Mouse (Mus musculus): Measurements from ENCODE around the gene Hoxb5.

DNA sequence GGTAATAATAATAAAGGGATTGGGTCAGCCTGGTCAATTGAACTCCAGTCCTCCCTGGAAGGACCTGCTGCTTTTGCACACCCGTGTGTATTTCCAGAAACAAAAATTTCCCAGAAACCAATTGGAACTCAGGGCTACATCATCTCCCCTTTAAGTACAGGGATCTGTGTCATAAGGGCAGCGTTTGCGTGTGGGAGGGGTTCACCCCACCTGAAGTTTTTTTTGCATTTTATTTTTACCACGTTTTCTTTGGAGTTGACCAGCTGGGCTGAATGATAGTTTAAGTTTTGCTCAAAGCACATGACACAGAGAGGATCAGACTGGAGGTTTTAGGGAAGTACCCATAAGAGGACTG lies 39.4 kb downstream of the Hoxb5 start:
- TF ChIP-seq CTCF (IDR thresholded peaks at IDR 0.05; ENCODE audit: low read depth, low read length) (no peak), GATA1 (IDR thresholded peaks at IDR 0.05; ENCODE audit: borderline replicate concordance, low read length) (no peak), TAL1 (conservative IDR thresholded peaks at IDR 0.05; ENCODE audit: low read depth, low read length) (no peak)
